ENCODE assay signal across 7 mouse cellular contexts in genomic region chr11:61949315-61949714, GRCm38 (mm10). TPM values are rescaled to one million over a fixed set of nuclear protein-coding genes. Genes with fewer than 3 reads are reported as not detected.
DNase-seq lines count a peak whose midpoint lies in the region; ATAC-seq and TF ChIP-seq lines count a peak whose summit lies in the region.

No protein-coding gene starts in this region.

- TF ChIP-seq POLR2A in MEL (IDR thresholded peaks at IDR 0.05; ENCODE audit: control insufficient read depth in 1 of 2, insufficient read depth in 1 of 2, low read depth in 1 of 2, low read length in 2 of 2, poor library complexity in 1 of 2): no peak

- H3K4me3 ChIP-seq in MEL (ENCODE audit: control insufficient read depth in 1 of 2, insufficient read depth in 1 of 2, low read depth in 2 of 2, low read length in 2 of 2): no peak overlapping the region
- no peak overlapping the region for H3K4me3 ChIP-seq in limb, embryonic 11.5 days (ENCODE audit: low read depth, low read length)

- TF ChIP-seq EP300 in MEL (IDR thresholded peaks at IDR 0.05; ENCODE audit: low read depth in 1 of 2, low read length in 2 of 2): no peak

- H3K27ac ChIP-seq in MEL (ENCODE audit: control insufficient read depth, low read depth, low read length): no peak overlapping the region
- no peak overlapping the region for H3K27ac ChIP-seq in limb, embryonic 11.5 days (replicated peaks; ENCODE audit: low read depth, low read length)

- no peak for ATAC-seq in limb, embryonic 11.5 days (ENCODE audit: insufficient number of reproducible peaks, low FRiP score, low TSS enrichment, low read depth)

- TF ChIP-seq CTCF in MEL (IDR thresholded peaks at IDR 0.05 in 2 of 3, conservative IDR thresholded peaks at IDR 0.05 in 1 of 3; ENCODE audit: control insufficient read depth in 1 of 3, insufficient read depth in 1 of 3, low read depth in 2 of 3, low read length in 3 of 3, poor library complexity in 1 of 3, severe bottlenecking in 1 of 3): peak; percentile 50 to 71 (median 66)

- no peaks in the 10 kb centered on the region for H3K27me3 ChIP-seq in MEL (ENCODE audit: control insufficient read depth in 1 of 2, insufficient read depth in 2 of 2, low read length in 2 of 2)
- no peaks in the 10 kb centered on the region for H3K27me3 ChIP-seq in limb, embryonic 11.5 days (ENCODE audit: control insufficient read depth, insufficient read depth, low read length)

- no peaks in the 10 kb centered on the region; the same call in 1 of the 2 replicates for H3K79me2 ChIP-seq in MEL (ENCODE audit: control insufficient read depth, insufficient read depth, low read length, poor library complexity)

- peak; percentile 68 for TF ChIP-seq RAD21 in MEL (IDR thresholded peaks at IDR 0.05; ENCODE audit: low read depth, low read length)

- WGBS in limb, embryonic 11.5 days: 3% methylated on average over 3 of the region's 3 CpGs

- no peak overlapping the region for H3K9ac ChIP-seq in MEL (ENCODE audit: control insufficient read depth, low read depth, low read length, poor library complexity, severe bottlenecking)
- no peak overlapping the region for H3K9ac ChIP-seq in limb, embryonic 11.5 days (ENCODE audit: low read length)

- peak; percentile 69 for DNase-seq in layer of hippocampus, adult 11-12 months (ENCODE audit: low spot score)
- no peak for DNase-seq in layer of hippocampus, adult 9-11 months
- DNase-seq in MEL (ENCODE audit: low read depth, low spot score): peak; percentile 71
- DNase-seq in adrenal gland, postnatal 14 days: peak; percentile 65
- DNase-seq in heart, postnatal 10 days: peak; percentile 52 to 76
- peak; percentile 77 for DNase-seq in limb, embryonic 11.5 days (ENCODE audit: low spot score)
- DNase-seq in right cerebral cortex, adult 2 months (ENCODE audit: low spot score in 2 of 2): peak; percentile 72 to 74

- H3K4me2 ChIP-seq in limb, embryonic 11.5 days (ENCODE audit: low read depth, severe bottlenecking): no peak overlapping the region

- no peaks in the 10 kb centered on the region for H3K9me3 ChIP-seq in MEL (replicated peaks; ENCODE audit: insufficient read depth, low read length)
- no peaks in the 10 kb centered on the region for H3K9me3 ChIP-seq in limb, embryonic 11.5 days (ENCODE audit: control insufficient read depth, low read length)

- H3K36me3 ChIP-seq in MEL (ENCODE audit: control insufficient read depth in 1 of 2, insufficient read depth in 2 of 2, low read length in 2 of 2): peaks cover 0 to 30% of the 10 kb centered on the region in 2 experiments; a peak in 2 of 4 replicates
- no peaks in the 10 kb centered on the region for H3K36me3 ChIP-seq in limb, embryonic 11.5 days (ENCODE audit: control insufficient read depth, insufficient read depth, low read length)

- peaks cover 16 to 24% of the 10 kb centered on the region in 2 experiments for H3K4me1 ChIP-seq in MEL (ENCODE audit: control insufficient read depth in 1 of 2, insufficient read depth in 2 of 2, low read length in 2 of 2)
- H3K4me1 ChIP-seq in limb, embryonic 11.5 days (ENCODE audit: control insufficient read depth, insufficient read depth, low read length): no peaks in the 10 kb centered on the region

- intact Hi-C loops in heart, postnatal 10 days (cut with DNase I): loop anchor here (10.0 kb wide), 1 partner anchor 585 kb away; the partner anchor contains the start of gene Cenpv

TF ChIP-seq in MEL, 35 proteins besides CTCF, POLR2A, EP300 and RAD21:
- peak; percentile 40; the same call in 1 of the 2 replicates for TF ChIP-seq CHD2 (IDR thresholded peaks at IDR 0.05; ENCODE audit: low read length)
- TF ChIP-seq SMC3 (IDR thresholded peaks at IDR 0.05; ENCODE audit: low read depth, low read length): peak; percentile 65
- 0 out of 2 replicates have a peak, but pooled peaks have one; percentile 16 for TF ChIP-seq MAZ (IDR thresholded peaks at IDR 0.05; ENCODE audit: low read depth, low read length)
- TF ChIP-seq ELF1 (IDR thresholded peaks at IDR 0.05; ENCODE audit: low read depth, low read length): no peak
- 0 out of 2 replicates have a peak, but pooled peaks have one; percentile 9 for TF ChIP-seq ZNF384 (IDR thresholded peaks at IDR 0.05; ENCODE audit: low read depth, low read length)
- TF ChIP-seq ZC3H11A (IDR thresholded peaks at IDR 0.05; ENCODE audit: low read depth, low read length): peak; percentile 44

RNA-seq across cellular contexts. Expression of gene Specc1, which starts 7.2 kb away (rescaled TPM):
- 2.3 and 2.5 TPM in 2 replicates for total RNA-seq in MEL (2012; rRNA removed)
- 1 to 10 TPM in 1 of 2 experiments, not detected in 1; 5.8 TPM for polyA plus RNA-seq in MEL (2012; ENCODE audit: insufficient read depth in 1 of 2, insufficient read length in 2 of 2, low read depth in 1 of 2, low replicate concordance in 2 of 2, missing spikeins in 1 of 2)
- 17.1 and 19.6 TPM in 2 replicates for total RNA-seq in adrenal gland, postnatal 14 days (2021)
- total RNA-seq in heart, postnatal 10 days (2021): 10 to 100 TPM; 10.5 to 15.9 TPM
- 17.6 and 17.8 TPM in 2 replicates for polyA plus RNA-seq in limb, embryonic 11.5 days (2014; fragmentation: Nextera tagmentation; extraction: Ambion mirVana)

RNA-seq across cellular contexts. Expression of gene Akap10, which starts 19.3 kb away (rescaled TPM):
- total RNA-seq in MEL (2012; rRNA removed): 20.1 and 21.7 TPM in 2 replicates
- polyA plus RNA-seq in MEL (2012; ENCODE audit: insufficient read depth in 1 of 2, insufficient read length in 2 of 2, low read depth in 1 of 2, low replicate concordance in 2 of 2, missing spikeins in 1 of 2): 10 to 100 TPM in 1 of 2 experiments, not detected in 1; 17.7 TPM
- 23.7 and 27.1 TPM in 2 replicates for total RNA-seq in adrenal gland, postnatal 14 days (2021)
- total RNA-seq in heart, postnatal 10 days (2021): 10 to 100 TPM; 17.2 to 19.8 TPM
- 17.7 and 23.5 TPM in 2 replicates for polyA plus RNA-seq in limb, embryonic 11.5 days (2014; fragmentation: Nextera tagmentation; extraction: Ambion mirVana)
